Mouse (Mus musculus) liver, adult 2 months (tissue): ENCODE data around the gene Smoc1. TPM values are rescaled to one million over a fixed set of nuclear protein-coding genes. Genes with fewer than 3 reads are reported as not detected.

Experiments
- DNase-seq: peaks from one replicate; pipeline ENCODE4 v3.0.0-alpha.2; 2011; ENCODE audit warnings: low read depth, low spot score; ENCODE audit errors: extremely low read depth
- H3K27ac ChIP-seq: fragments of 200-500 bp; replicated peaks from 2 replicates; pipeline ENCODE4 v1.5.1; 2012; ENCODE audit warnings: low read depth, mild to moderate bottlenecking, control low read depth, inconsistent platforms, low read length; ENCODE audit not compliant: insufficient read depth
- H3K27me3 ChIP-seq: fragments of 200-500 bp; 2 replicates; pipeline ENCODE4 v1.6.1; 2012; ENCODE audit warnings: mild to moderate bottlenecking, moderate library complexity, low read length, inconsistent platforms; ENCODE audit not compliant: control insufficient read depth, insufficient read depth
- H3K36me3 ChIP-seq: fragments of 200-500 bp; 2 replicates; pipeline ENCODE4 v1.6.1; 2012; ENCODE audit warnings: low read length, inconsistent platforms; ENCODE audit not compliant: control insufficient read depth, insufficient read depth
- H3K4me1 ChIP-seq: fragments of 200-500 bp; 2 replicates; pipeline ENCODE4 v1.6.1; 2011; ENCODE audit warnings: low read length; ENCODE audit not compliant: control insufficient read depth, insufficient read depth
- H3K4me3 ChIP-seq: fragments of 200-500 bp; 2 replicates; pipeline ENCODE4 v1.5.1; 2011; ENCODE audit warnings: low read depth, mild to moderate bottlenecking, control low read depth, low read length, moderate library complexity; ENCODE audit not compliant: insufficient read depth
- H3K79me2 ChIP-seq: fragments of 200-500 bp; 2 replicates; pipeline ENCODE4 v1.6.1; 2012; ENCODE audit warnings: inconsistent platforms, mild to moderate bottlenecking, low read length, moderate library complexity; ENCODE audit not compliant: control insufficient read depth, insufficient read depth
- H3K9ac ChIP-seq: fragments of 200-500 bp; 2 replicates; pipeline ENCODE4 v1.6.1; 2012; ENCODE audit warnings: low read depth, mild to moderate bottlenecking, control low read depth, inconsistent platforms, low read length
- CTCF ChIP-seq: fragments of 200-500 bp; IDR thresholded peaks from 2 replicates; pipeline ENCODE4 v1.5.1; 2011; ENCODE audit warnings: low read depth, low read length, control low read depth
- POLR2A ChIP-seq: fragments of 200-500 bp; IDR thresholded peaks from 2 replicates; pipeline ENCODE4 v1.6.1; 2011; ENCODE audit warnings: low read length, control low read depth; ENCODE audit not compliant: insufficient read depth; ENCODE audit errors: extremely low read depth
- WGBS: fragments of 180-500 bp; shearing (Covaris S2); methylation state at CpG from one replicate; pipeline ENCODE4 v1.1.7; 2018; 5-methylcytosine and 5-hydroxymethylcytosine counted together
- polyA plus RNA-seq: library from polyadenylated mRNA; depleted of rRNA; stranded (reverse); fragments of >200 nt; gene quantifications from 2 replicates; pipeline ENCODE4 v1.2.3, GENCODE M21; 2012
- total RNA-seq: library from RNA; depleted of rRNA; stranded (reverse); fragments of >200 nt; gene quantifications from 2 replicates; pipeline ENCODE4 v1.2.3, GENCODE M21; 2014

Gene Smoc1
- total and polyA plus RNA-seq, 2 experiments: 28.3 to 50.7 TPM

DNA sequence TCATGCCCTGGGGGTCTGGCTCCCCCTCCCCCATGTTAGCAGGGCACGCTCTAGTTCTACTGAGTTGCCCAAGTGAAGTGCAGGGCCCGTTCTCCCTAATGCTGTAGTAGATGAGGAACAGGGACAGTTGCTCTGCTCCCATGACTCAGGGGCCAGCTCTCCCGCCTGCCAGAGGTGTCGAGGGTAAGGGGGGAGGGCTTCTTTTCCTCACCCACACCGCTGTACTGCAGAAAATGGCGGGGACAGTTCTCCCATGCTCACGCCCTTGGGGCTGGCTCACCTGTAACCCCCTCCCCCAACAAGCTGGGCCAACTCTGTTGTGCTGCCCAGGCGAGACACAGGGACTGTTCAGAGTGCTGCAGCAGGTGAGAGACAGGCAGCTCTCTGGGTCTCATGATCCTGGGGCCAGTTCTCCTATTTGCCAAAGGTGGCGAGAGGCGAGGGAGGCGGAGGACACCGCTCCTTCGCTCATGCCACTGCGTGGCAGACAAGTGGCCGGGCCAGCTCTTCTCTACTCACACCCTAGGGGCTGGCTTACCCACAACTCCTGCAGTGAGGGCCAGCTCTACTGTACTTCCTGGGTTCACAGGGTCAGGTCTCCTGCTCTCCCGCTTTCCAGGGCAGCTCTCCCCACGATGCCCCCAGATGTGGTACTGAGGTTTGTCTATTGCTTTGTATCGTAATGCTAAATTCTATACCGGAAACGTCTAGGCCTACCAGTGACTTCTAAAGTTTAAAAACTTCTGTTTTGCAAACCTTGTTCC lies 7.9 kb upstream of the Smoc1 start:
- H3K4me1 ChIP-seq: no peaks in the 10 kb centered on the region
- no peak overlapping the region for H3K9ac ChIP-seq
- no peaks in the 10 kb centered on the region for H3K36me3 ChIP-seq
- peak overlapping the region; percentile 8; the same call in 1 of the 2 replicates for H3K4me3 ChIP-seq
- WGBS: 88% methylated on average over 20 of the region's 20 CpGs
- no peak for TF ChIP-seq CTCF
- TF ChIP-seq POLR2A: no peak
- no peak for DNase-seq
- no peaks in the 10 kb centered on the region for H3K27me3 ChIP-seq
- no peak overlapping the region for H3K27ac ChIP-seq
- H3K79me2 ChIP-seq: no peaks in the 10 kb centered on the region

DNA sequence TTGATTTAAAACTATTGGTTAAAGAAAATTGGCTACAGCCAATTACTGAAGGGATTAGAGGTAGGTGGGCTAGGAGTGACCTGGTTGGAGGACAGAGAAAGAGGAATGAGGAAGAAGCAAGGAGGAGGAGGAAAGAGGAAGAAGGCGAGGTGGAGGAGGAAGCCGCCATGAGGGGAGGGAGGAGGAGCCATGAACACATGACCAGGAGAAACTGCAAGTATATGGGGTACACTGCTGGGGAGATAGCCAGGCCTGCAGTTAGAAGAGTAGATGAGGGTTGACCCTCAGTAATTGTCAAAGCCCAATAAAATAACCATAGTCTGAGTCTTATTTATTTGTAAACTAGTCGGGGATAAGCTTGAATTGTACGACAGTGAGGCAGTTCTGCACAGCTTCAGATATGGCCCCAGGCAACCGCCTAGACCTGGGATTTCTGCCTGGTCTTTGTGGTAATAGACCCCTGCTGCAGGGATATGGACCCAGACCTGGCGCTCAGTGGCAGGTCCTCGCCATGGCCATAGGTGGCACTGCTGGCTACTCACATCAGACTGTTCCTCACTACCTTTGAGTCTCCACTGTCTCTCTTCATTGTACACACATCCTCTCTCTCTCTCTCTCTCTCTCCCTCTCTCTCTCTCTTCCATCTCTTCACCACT lies 7.2 kb upstream of the Smoc1 start:
- Histone ChIP-seq H3K4me3 (no peak overlapping the region), H3K79me2 (no peaks in the 10 kb centered on the region), H3K9ac (no peak overlapping the region), H3K27me3 (no peaks in the 10 kb centered on the region), H3K36me3 (no peaks in the 10 kb centered on the region), H3K4me1 (peaks cover 4% of the 10 kb centered on the region), H3K27ac (no peak overlapping the region)
- 80% methylated on average over 7 of the region's 7 CpGs for WGBS
- DNase-seq: peak; percentile 48
- TF ChIP-seq POLR2A (no peak), CTCF (peak; percentile 33; the same call in 1 of the 2 replicates)

DNA sequence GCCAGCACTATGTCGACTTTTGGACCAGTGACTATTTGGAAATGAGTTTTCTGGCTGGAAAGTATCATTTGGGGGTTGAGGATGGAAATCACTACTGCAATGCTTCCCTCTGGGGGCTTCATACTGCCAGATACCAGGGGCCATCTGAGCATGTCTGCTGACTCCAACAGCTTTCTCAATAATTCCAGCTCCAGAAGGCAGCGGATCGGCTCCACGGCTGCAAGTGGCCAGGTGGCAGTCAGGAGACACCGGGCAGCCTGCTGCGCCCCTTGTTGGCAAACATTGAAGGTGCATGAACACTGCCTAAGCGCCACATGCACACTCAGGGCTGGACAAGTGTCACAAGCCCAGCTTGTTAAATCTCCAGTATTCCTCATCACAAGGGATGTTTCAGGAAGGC lies 2.2 kb upstream of the Smoc1 start:
- no peak for DNase-seq
- no peaks in the 10 kb centered on the region for H3K27me3 ChIP-seq
- no peak overlapping the region for H3K4me3 ChIP-seq
- H3K4me1 ChIP-seq: peaks cover 12% of the 10 kb centered on the region
- TF ChIP-seq POLR2A: no peak
- TF ChIP-seq CTCF: peak; percentile 22; the same call in 1 of the 2 replicates
- 64% methylated on average over 7 of the region's 7 CpGs for WGBS
- H3K27ac ChIP-seq: peak overlapping the region; percentile 31
- no peak overlapping the region for H3K9ac ChIP-seq
- H3K79me2 ChIP-seq: peaks cover 10% of the 10 kb centered on the region; the same call in 1 of the 2 replicates
- no peaks in the 10 kb centered on the region for H3K36me3 ChIP-seq

DNA sequence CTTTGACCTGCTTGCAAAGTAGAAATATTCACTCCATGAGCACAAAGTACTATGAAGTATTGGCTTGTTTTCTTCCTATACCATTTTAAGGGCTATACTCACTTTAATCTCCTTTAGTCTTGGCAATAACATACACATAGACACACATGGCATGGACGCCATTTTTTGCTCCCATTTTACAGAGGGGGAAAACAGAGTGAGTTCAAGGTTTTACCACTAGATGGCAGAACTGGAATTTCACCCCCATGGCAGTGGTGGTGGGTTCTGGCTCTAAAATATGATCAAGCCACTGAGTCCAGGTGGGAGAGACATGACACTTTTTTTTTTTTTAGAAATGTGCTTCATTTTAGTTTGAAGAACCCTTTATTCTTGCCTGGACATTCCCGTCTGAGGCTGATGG lies 1.6 kb upstream of the Smoc1 start:
- Histone ChIP-seq H3K27ac (no peak overlapping the region), H3K4me3 (no peak overlapping the region), H3K27me3 (no peaks in the 10 kb centered on the region), H3K79me2 (peaks cover 10% of the 10 kb centered on the region; the same call in 1 of the 2 replicates), H3K36me3 (no peaks in the 10 kb centered on the region), H3K4me1 (peaks cover 16% of the 10 kb centered on the region), H3K9ac (no peak overlapping the region)
- 83% methylated on average over 2 of the region's 2 CpGs for WGBS
- TF ChIP-seq CTCF (peak; percentile 12; the same call in 1 of the 2 replicates), POLR2A (no peak)
- DNase-seq: no peak

DNA sequence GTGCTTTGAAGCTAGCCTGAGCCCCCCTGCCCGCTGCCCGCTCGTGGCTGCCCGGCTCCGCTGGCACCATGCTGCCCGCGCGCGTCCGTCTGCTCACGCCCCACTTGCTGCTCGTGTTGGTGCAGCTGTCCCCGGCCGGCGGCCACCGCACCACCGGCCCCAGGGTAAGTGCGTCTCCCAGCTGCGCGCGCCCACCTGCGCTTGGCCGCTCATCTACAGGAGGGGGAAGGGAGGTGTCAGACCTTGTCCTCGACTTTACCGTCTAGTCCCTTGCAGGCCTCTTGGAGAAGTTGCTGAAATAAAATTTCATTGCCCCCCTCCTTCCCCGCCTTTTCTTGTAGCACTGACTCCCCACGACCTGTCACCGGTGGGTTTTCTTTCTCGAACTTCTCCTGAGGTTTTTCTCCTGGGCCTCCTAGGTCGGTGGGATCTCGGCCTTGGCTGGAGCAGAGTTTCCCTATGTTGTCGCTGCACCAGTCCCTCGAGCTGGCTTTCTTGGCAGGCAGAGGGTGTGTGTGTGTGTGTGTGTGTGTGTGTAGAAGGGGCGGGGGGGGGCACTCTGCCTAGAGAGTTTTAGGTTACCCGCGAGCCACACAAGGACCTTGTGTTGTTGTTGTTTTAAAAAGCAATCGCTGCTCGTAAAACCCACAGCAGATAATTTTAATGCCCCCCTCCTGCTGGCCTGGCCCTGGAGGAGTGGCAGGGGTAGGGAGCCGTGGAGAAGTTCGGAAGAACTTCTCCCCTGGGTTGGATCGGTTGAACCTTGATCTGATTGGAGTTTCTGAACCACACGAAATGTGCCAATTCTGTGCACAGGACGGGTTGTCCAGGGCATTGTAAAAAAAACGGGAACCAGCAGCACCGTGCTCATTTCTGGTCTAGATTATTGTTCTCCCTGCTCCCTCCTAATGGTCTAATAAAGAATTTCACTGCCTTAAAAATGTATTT lies 661 bp downstream of the Smoc1 start:
- peaks cover 16% of the 10 kb centered on the region for H3K4me1 ChIP-seq
- peak; percentile 91 for DNase-seq
- H3K27me3 ChIP-seq: no peaks in the 10 kb centered on the region

More for the DNA sequence above, 661 bp downstream of the Smoc1 start:
- Histone ChIP-seq H3K79me2 (peaks cover 10% of the 10 kb centered on the region; the same call in 1 of the 2 replicates), H3K36me3 (no peaks in the 10 kb centered on the region), H3K9ac (peak overlapping the region; percentile 99), H3K4me3 (peak overlapping the region; percentile 68), H3K27ac (peak overlapping the region; percentile 76)
- 1% methylated on average over 45 of the region's 45 CpGs for WGBS
- TF ChIP-seq POLR2A: no peak
